Mouse (Mus musculus) cortical plate, adult 2 months (tissue): ENCODE measurements at regions not wholly inside any gene's neighbourhood (a gene's known extent, or its start where the extent isn't known, plus 50 kb on each side); places are given as distances from the start of the nearest gene placed in this dataset.

Experiments used
- CTCF ChIP-seq: fragments of 200-500 bp; IDR thresholded peaks from 2 replicates; pipeline ENCODE4 v1.5.1; 2011; ENCODE audit warnings: mild to moderate bottlenecking, control low read depth, low read length; ENCODE audit not compliant: insufficient read depth; ENCODE audit errors: extremely low read depth
- POLR2A ChIP-seq: fragments of 200-500 bp; IDR thresholded peaks from 2 replicates; pipeline ENCODE4 v1.6.1; 2011; ENCODE audit warnings: mild to moderate bottlenecking, low read length, control low read depth; ENCODE audit not compliant: insufficient read depth; ENCODE audit errors: extremely low read depth

- TF ChIP-seq CTCF, result no peak
- TF ChIP-seq POLR2A, result no peak
These were observed 319.2 kb upstream of the G2e3 start for GRCm38 (mm10) chr12:51028601-51029174.
